Mouse (Mus musculus) thymus, postnatal 36 days (tissue): ENCODE measurements around the gene Nup50.
A peak's percentile ranks its signal among the peaks of the same experiment; 100 is the strongest.

Source experiments
- DNase-seq, 2 experiments: peaks; one replicate each; pipeline ENCODE4 v3.0.0; 2022; ENCODE audit warnings: mixed read lengths in 2 of 2

Nup50 gene

DNA sequence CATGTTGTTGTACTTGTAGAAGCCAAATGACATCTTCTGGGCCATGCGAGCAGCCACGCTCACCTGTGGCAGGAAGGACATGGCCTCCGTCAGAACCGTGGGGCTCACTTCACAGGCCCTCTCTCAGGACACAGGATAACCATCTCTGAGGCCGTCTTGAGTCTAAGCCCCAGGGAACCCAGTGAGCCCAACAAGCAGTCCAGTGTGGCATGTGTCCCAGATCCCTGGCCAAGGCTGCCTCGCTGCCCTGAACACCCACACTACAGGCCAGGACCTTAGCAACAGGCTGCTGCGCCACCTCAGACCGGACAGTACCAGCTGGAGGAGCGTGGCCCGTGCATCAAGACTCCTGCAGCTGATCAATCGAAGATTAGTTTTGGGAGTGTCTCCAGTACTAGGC is 30.0 kb downstream of the Nup50 start:
- DNase-seq, result no peak

DNA sequence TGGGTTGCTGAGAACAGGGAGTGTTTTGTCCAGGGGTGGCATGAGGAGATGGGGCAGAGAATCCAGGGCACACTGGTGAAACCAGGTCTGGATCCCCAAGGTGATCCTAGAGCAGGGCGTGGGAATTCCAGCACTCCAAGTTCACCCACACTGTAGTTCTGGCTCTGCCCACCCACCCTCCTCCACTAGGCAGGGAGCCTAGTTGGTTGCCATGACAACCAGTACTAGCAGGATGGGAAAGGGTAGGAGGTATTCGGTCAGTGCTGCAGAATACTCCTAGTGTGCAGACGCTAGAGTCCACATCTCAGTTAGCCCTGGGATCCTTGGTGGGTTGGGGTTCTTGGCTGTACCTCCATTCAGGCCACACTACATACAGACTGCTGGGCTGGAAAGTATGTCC is 34.6 kb downstream of the Nup50 start:
- no peak for DNase-seq

DNA sequence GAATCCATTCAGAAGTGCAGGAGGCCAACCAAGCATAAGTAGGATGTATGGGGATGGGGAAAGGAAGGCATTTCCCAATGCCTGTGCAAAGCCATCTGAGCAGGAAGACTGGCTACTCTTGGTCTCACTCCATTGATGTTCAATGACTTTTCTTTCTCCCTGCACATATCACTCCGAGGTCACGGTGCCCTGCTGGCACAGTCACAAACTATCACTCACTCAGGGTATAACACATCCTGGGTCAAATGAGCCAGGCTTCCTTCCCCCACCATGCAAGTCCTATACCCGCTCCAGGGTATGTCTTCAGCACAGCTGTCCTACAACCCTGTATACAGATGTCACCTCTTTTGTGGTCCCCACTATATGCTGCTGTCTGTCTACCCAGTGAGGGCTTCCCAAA is 35.1 kb downstream of the Nup50 start:
- DNase-seq, result no peak

DNA sequence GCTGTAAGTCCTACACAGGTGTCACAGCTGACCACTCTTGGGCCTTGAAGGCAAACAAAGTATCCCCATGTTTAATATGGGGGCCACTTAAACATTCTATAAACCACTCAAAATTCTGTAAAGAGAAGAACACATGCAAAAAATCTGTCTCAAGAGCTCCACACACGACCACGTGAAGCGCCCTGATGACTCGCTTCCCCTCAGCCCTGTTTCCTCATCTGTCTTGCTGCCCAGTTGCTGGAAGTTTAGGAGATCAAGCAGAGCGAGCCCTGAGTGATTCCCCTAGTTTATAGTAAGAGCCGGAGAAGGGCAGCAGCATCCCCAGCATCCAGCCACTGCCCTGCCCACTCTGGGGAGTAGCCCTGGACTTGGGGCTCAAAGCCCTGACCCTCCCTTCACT is 36.7 kb downstream of the Nup50 start:
- no peak for DNase-seq

DNA sequence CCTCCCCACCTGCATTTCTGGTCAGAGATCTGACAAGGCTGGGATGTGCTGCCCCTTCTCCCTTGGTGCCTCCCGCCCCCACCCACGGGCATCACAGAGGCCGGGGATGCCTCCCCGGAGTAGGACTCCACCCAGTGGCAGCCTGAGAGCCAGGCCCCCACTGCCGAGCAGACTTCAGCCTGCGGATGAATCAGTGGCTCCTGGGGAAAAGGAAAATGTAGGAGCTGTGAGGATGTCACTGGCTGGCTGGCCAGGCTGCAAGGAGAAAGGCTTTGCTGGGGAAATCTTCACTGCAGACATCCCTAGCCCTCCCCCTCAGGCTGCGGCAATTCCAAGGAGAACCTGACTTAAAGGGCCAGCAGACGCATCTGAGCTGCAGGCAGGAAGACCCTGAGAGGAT is 37.5 kb downstream of the Nup50 start:
- no peak for DNase-seq

DNA sequence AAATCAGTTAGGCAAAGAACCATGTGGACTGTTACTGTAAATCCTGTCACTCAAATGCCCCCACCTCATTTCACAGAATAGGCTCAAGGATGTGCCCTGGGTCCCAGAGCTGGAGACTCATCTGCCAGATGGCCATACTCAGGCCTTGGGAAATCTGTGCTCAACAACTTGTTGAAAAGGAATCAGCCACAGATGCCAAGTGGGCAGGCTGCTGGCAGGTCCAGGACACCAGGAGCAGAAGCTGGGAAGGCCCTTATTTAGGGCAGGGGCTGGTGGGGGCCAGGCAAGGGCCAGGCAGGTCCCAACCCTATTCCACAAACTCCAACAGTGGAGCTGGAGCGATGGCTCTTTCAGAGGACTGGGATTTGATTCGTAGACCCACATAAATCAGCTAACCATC is 39.3 kb downstream of the Nup50 start:
- DNase-seq, result no peak

DNA sequence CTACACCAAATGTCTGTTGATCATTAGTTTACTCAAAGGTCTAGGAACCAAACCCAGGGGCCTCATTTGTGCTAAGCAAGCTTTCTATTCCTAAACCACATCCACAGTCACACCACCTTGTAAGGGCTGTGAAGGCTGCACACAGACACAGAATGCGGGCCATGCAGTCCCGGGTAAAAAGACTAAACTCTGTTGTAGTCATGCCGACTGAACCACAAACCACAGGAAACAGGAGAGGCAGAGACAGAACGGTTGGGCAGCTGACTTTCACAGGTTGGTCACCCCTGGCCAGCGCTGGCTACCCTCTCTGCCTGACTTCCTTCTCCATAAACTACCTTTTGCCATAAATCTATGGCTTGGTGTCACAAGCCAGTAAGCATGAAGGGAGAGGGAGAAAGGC is 41.6 kb downstream of the Nup50 start:
- no peak for DNase-seq

DNA sequence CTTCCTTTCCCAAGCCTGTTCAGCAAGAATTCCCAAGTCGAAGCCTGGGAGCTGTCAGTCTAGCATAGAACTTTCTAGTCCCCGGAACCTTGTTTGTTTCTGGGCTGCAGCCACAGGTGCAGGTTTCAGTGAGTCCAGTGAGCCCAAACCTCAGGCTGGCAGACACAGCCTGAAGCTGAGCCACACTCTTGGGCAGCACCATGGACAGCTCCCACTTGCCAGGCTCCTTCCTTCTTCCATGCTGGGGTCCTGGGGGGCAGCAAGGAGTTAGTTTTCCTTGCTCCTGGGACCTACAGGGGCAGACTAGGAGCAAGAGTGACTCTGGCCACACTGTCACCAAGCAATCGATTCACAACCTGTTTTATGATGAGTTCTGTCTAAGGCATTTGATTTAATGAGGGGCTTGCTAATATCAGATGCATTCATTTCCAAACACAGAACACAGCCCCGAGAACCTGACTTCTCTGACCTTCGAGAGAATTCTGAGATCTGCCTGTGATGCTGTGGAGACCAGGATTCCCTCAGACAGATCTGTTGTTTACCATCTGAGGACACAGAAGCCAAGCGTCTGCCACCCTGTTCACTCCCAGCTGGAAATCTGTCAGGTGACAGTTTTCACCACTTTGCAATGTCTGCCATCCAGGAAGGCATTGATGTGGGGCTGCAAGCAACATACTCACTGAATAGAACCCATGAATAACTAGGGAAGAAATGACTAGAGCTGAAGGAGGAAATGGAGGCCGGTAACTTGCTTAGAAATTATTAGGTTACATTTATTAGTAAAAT is 42.6 kb downstream of the Nup50 start:
- DNase-seq, result peak; percentile 40 to 55

DNA sequence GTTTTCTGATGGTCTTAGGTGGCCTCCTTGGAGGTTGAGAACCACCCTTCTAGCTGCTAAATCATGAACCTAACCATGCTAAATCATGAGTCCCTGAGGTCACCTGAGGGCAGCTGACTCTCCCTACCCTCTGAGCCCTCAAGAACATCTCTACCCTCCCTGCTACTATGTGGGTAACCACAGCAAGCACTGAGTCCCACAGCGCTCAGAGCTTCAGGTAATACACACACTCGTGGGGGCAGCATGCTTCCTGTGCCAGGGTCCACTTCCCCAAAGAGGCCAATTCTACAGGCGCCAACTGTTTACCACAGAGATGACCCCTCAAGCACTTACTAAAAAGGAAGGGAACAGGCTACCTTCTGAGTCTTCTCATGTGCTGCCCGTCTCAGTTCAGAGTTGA is 45.3 kb downstream of the Nup50 start:
- DNase-seq, result no peak

DNA sequence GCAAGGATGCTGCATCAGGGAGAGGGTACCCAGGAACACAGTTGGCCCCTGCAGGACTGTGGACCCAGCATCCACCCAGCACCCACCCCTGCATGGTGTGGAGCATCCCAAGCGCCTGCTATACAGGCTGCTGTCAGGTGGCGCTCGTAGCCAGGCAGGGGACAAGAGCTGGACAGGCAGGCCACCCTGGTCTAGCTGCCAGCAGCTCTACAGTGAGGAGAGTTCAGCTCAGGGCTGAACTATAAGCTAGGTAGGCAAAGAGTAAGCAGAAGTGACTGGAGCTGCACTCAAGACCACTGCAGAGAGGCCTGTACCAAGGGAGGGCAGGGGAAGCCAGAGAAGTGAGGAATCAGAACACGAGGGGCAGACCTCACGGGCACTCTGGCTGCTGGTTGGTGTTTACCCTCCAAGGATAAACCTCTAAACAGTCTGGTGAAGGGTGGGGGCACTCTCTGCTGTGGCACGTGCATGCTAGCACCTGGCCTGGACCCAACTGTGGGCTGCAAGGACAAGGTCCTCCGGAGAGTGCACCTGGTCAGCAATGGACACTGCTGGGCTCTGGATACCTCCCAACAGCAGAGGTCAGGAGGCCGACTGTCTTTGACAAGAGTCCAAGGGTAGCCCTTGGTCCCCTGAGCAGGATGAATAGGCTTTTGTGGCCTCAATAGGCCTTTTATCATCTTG is 49.8 kb downstream of the Nup50 start:
- DNase-seq, result no peak

DNA sequence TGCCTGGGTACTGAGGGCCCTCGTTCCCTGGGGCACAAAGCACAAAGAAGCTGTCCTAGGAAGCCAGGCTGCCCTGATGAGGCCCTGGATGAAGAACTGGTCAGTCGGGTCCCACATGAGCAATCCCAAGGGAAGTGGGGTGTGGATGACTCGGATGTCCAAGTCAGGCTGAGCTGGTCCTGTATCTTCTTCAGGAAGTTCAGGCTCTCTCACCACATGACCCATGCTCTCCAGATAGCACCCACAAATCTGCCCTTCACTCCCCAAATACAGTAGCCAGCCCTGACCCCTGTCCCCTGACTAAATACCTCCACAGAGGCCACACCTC is 50.3 kb downstream of the Nup50 start:
- DNase-seq, result no peak

DNA sequence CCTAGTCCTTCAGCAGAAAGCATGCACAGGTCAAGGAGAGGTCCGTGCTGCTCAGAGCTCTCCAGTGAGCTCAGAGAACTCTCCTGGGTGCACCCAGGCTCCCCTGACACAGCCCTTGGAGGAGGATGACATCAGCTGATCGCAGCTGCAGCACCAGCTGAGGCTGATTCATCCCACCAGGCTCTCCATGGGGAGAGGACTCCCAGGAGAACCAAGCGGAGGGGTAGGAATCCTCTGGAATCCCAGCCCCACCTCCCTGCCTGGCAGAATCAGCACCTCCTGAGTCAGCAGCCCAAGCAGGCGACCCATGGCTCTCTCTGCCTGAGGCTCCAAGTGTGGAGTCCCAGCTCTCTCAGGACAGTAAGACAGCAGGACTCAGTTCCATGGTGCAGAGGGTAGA is 52.5 kb downstream of the Nup50 start:
- no peak for DNase-seq

DNA sequence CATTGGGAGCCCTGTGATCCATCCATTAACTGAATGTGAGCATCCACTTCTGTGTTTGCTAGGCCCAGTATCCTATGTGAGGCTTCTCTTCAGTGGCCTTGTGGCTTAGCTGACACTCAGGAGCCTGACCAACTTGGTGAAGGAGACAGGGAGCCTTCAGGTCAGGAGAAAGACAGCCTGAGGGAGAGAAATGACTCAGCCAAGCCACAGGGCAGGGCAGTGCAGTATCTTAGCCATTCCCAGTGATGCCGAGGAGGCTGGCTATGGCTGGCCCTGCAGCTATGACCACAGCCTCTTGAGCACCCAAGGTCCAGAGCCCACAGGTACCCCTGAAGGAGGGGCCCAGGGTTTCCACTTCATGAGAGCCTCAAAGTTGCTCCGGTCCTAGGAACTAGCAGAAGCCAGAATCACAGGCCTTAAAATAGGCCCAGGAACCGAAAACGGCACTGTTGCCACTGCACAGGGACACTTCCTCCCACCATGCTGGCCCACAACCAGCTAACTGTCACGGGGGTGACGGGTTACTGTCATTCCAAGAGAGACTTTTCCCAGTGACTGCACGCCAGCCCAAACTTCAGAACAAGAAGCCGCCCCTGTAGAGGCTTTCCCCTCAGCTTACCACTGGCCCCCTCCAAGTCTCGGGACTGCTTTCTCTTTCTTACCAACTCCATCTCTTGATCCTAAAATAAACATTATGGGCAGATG is 58.5 kb downstream of the Nup50 start:
- no peak for DNase-seq

DNA sequence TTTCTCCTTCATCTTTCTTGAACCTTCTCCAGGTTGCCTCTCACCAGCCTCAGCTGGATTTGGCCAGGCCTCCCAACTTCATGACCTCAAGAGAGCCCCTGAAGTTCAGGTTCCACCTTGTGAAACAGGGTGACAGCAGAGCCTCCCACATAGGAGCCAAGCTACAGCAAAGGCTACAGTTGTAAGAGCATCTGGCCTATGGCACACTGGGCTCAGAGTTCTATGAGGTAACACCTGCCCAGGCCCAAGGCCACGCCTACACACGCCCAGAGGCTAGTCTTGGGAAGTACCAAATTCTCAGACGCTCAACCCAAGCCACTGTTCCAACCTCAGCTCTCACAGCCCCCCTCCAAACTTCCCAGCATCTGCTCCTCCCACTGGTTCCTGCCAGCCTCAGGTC is 59.7 kb downstream of the Nup50 start:
- no peak for DNase-seq

DNA sequence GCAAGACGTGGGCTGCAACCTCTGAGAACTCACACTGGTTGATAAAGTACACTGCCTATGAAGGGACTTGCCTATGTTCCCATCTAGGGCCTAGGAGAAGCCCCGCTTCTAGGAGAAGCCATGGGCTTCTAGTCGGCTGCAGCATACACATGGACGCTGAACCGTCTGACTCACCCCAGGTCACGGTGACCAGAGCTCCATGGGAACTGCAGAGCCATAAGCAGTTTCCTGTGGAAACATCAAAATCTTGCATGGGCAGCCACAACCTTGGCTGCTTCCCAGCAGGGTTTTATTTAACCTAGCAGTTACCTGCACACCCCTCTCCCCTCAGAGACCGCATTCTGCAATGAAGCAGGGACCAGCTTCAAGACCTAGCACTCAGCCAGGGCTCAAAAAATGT is 60.5 kb downstream of the Nup50 start:
- DNase-seq, result no peak

DNA sequence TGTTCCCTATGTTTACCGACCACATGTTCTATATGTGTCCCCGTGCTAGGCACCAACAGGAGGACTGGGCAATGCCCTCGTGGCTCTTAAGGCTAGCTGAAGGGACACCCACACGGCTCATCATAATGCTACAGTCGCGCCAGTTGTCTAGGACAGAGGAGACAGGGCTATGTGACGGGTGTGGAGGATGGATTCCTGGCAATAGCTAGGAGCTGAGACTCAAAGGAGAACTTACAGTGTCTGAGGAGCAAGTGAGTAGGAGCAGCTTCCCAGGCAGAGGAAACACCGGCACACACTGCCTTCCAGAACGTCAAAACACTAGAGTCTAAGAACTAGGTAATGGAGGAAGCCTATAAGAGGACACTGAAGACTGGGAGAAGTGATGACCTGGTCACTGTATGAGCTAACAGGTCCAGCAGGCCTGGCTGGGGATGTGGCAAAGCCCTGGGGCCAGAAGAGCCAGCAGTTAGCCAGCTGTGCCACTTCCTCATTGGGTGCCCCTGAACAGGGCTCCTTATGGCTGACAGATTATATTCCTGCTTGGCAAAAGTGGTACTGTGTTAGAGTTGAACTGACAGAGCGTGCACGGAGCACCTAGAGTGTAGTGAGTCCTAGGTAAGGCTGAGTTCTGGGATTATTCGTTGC is 62.4 kb downstream of the Nup50 start:
- no peak for DNase-seq

DNA sequence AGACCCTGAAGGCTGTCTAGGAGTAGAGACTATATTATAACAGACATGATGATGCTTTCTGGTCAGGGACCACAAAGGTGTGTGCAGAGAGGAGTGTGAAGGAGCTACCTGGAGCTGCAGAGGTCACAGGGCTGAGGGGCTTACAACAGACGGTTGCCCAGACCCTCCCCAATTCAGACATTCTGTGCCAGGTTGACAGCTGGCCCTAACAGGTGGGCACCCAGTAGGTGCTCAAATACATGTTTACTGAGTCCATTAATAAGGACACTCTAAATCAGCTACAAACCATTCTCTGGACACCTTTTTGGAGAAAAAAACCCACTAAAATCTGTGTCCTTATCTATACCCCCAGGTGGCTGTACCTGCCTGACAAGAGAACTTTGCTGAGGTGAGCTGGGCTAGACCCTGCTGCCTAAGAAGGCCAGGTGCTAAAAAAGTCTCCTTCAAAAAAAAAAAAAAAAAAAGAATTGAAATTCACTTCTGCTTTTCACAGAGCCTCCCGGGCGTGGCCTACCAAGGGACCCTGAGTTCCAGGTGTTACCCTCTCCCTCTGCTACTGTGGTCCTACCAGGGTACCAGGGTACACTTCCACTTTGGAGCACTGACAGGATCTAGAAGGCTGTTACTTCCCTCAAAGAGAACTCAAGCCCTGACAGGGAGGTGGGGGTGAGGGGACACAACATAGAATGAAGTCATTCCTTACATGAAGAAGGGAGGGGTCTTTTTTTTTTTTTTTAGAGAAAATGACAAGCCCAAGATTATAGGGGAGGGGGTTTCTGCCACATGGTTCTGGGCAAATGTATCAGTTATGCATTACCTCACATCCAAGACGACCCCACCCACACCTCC is 63.2 kb downstream of the Nup50 start:
- DNase-seq, result no peak

DNA sequence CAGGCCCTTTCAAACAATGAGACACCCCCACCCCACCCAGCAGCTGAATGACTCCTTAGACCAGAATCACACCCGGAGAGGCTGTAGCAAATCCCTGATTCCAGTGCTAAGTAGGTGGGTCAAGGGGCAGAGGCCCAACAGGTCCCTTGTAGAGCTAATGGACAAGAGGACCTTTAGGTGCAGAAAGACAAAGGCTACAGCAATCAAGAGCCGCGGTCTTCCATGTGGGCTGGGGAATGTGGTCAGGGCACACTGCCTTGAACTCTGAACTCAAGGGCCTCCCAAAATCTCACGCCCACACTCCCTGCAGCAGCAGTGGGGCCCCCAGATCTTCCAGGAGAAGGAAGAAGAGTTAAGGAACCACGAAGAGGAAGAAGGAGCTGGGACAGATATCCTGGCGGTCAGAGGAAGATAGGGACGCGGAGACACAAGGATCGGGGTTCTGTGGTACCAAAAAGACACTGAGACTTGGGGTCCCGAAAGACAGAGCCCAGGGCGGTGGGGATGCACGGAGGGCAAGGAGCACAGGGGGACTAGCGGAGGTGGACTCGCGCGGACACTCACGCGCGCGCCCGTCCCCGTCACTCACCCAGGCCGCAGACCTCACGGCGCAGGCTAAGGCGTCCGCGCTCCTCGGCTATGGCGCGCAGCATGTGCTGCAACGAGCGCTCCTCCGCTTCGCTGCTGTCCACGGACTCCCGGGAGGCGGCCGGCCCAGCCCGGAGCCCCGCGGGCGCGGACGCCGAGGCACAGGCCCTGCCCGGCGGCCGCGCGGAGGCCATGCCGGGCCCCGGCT is 64.0 kb downstream of the Nup50 start:
- DNase-seq, result no peak

DNA sequence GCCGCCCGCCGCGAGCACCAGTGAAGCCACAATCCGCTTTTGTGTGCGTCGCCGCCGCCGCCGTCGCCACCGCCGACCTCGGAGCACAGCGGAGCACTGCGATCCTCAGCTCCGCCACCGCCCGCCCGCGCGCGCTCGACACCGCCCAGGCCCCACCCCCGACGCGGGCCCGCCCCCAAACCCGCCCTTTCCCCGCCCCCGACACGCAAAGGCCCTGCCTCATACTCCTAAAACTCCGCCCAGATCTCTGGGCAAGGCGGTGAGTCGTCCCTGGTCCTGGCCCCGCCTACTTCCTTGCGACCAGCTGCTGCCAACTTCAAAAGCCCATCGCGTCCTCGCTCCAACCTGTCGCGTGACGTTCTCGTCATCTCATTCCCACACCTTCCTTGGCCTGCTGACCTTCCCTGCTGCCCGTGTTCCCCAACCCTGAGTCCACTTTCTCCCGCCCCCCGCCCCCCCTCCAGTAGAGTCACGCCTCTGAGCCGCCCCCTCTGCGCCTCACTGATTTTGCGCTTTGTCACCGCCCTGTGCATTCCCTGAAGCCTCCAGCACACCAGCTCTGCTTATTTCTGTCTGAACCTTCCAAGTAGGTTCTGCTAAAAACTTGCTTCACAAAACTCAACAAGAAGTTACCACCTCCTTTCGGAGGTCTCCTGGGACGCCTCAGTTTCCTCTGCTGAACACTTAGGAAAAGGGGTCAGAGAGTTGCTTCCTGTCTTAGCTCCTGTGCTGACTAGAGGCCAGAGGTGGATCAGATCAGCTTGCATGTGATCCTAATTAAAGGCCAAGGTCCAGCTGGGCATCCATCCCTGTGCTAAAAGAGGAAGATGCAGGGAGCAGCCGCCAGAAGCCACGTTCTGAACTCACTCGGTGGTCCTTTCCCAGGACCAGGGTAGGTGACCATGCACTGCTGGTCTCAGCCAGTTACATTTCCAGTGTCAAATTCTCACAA is 64.9 kb downstream of the Nup50 start, which contains the start of gene 5031439G07Rik:
Gene 5031439G07Rik, minus strand, starts transcription at position 678 of the 952 bp plus-strand sequence.
- peak; percentile 89 to 94 for DNase-seq

DNA sequence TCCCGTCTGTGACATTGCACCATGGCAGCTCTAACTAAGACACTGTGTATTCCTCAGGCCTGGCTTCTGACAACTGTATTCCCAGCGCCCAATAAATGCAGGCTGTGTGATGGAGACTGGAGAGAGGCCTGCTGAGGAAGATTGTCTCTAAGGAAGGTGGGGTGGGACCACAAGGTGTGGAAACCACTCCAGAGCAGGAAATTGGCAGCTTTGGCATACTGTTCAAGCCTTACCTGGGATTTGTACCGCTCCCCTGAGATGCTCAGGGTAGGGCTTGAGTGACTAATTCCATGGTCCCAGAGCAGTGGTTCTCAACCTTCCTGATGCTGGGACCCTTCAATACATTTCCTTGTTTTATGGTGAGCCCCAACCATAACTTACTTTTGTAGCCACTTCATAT is 65.9 kb downstream of the Nup50 start:
- DNase-seq, result no peak

DNA sequence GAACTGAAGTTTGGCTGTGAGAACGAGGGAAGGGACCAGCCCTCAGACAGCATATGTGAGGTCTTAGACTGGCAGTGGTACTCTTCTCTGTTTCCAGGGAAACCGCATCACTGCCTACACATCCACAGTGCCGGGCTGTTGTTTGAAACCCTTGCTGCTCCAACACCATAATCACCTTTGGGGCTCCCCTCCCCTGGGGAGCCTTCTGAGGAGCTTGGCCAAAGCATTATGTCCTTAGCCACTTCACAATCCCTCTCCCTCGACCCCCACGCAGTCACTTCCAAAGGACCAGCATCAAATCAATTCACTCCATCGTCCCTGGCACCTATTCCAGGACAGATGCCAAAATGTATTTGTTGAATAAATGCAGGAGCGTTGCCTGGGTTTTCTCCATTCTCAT is 66.6 kb downstream of the Nup50 start:
- no peak for DNase-seq
